Mouse (Mus musculus) megakaryocyte progenitor cell, adult 5-6 weeks (primary cell): ENCODE measurements around the gene Nell1. TPM values are rescaled to one million over a fixed set of nuclear protein-coding genes. Genes with fewer than 3 reads are reported as not detected.

Source experiments
- ATAC-seq: replicated peaks from 2 replicates; pipeline ENCODE4 v1.8.0; 2016; ENCODE audit warnings: mild to moderate bottlenecking, moderate TSS enrichment, inconsistent platforms; ENCODE audit not compliant: poor library complexity
- total RNA-seq, 2 experiments: library from RNA; stranded (forward) in 1 of 2; stranded (reverse) in 1 of 2; fragments of 157-497, 149-512 nt in 1 of 2; fragments of 200-1000 nt in 1 of 2; gene quantifications; 2 replicates each; pipeline versions ENCODE4 v1.2.3 to v1.2.4; 2015 to 2017

Nell1 gene
- total RNA-seq, 2 experiments from 2014 or later, result not detected

DNA sequence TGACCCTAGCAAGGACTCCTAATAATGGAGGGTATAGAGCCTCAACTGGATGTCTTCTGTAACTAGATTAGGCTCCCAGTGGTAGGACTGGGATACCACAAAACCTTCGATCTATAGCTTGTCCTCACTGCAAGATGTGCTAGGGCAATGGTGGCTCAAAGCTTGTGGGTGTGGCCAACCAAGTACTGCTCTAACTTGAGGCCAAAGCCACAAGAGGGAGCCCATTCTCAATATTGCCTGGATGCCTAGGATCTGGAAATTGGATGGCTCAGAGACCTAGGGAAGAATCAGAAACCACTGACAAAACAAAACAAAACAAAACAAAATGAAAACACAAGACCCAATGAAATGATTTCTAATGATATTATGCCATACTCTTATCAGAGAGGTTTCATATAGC, 809.0 kb downstream of the Nell1 start:
- no peak for ATAC-seq

DNA sequence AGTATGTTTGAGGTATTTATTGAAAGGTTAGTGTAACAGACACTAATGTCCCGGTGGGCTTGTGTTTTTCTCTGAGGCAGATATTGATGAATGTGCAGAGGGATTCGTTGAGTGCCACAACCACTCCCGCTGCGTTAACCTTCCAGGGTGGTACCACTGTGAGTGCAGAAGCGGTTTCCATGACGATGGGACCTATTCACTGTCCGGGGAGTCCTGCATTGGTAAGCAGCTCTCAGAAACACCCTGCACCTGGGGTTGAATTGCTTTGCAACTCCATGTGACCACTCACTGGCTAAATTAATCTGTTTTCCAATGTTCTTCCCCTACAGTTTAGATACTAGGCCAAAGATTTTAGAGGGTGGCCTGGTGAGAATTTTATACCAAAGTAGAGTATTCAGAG, 851.5 kb downstream of the Nell1 start:
- ATAC-seq, result no peak

DNA sequence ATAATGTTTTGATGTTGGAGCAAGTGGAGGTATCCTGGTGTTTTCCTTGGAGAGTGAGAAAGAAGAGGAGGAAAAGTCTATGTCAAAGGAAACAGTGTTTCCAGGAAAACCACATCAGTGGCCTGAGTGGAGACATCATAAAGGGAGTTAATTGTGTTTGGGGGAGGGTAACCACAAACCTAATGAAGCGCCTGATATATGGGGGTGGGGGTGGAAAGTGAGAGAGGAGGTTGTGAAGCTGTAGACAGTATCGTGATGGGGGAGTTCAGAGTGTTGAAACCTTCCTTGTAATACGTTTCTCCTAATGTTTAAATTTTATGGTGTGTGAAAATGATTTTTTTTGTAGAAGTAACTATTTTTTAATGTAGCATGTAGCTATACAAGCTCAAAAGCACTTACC, 858.1 kb downstream of the Nell1 start:
- no peak for ATAC-seq

DNA sequence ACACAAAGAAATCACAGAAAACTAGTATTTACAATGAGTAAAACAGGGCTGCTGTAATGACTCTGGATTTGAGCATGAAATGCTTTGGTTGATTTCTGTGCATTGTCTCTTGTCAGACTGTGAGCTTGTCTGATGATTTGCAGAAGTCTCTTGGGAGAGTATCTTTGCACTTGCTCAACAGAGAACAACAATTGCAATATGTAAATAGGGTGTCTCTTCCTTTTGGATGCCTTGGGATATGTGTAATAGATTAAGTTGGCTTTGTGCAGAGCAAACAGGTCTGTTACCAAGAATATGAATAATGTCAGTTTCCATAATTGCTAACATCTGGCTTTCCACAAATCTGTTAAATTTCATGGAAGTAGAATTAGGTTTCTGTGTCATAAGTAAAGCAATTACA, 868.0 kb downstream of the Nell1 start:
- no peak for ATAC-seq

DNA sequence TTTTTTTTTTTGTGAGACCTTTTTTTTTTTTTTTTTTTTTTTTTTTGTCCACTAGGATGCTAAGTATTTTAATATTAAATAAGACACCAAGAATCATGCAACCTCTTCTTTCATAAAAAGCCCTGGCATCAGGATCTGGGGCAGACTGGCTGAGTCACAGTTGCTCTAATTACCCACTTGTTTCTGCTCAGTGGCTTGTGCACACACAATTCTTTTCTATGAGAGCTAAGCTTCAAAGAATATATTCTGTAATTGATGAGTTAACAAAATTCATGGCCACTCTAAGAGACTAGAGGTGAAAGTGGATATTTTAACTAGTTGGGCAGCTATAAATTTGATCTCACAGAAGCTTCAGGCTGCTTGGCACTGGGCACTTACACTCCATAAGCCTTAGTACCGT, 873.3 kb downstream of the Nell1 start:
- ATAC-seq, result no peak

DNA sequence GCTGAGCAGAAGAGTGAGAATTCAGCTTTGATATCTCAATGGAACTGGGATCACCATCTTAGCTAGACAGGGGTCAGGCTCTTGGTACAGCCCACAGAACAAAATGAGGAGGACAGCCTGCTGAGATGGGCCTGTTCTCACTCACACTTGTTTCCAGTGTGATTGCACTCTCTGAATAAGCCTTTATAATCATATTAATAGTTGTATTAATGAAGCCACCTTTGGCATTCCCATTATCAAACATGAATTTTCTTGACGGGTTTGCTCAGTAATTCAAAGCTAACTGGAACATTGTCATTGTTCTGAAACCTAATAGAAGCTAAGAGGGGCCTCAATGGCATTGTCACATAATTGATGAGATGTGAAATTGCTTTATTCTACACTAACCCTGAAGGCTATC, 875.6 kb downstream of the Nell1 start:
- no peak for ATAC-seq

DNA sequence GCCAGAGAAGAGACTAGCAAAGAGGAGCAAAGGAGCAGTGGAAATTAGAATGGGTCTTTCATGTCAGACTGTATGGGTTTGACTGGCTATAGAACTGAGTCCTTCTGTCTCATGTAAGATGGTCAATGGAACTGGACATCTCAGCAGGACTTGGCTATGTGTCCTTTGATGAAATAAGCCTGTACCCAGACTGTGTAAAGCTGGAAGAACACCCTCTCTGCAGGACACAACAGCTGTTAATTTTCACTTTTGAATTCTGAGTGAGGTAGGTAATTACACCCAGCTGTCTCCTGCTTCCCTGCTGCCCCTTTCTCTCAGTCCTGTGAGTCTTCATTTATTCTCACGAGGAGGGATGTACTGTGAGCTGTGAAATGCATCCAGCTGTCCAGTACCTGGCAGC, 895.5 kb downstream of the Nell1 start:
- no peak for ATAC-seq

DNA sequence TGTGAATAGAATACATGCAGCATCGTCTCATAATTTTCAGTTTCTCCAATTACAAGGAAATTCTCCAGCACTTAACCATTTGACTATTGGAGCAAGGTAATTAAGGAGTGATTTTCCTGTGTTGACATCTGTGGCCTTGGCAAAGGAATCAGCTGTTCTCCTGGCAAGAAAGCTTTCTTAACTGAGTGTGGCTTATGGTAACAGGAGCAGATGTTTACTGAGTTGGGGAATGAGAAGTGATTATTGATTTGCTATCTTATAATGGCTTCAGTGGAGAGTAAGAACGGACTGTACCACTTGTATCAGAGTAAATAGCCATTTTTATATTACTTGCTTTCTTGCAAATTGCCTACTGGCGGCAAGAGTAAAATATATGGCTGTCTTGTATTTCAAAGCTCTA, 913.0 kb downstream of the Nell1 start:
- no peak for ATAC-seq

DNA sequence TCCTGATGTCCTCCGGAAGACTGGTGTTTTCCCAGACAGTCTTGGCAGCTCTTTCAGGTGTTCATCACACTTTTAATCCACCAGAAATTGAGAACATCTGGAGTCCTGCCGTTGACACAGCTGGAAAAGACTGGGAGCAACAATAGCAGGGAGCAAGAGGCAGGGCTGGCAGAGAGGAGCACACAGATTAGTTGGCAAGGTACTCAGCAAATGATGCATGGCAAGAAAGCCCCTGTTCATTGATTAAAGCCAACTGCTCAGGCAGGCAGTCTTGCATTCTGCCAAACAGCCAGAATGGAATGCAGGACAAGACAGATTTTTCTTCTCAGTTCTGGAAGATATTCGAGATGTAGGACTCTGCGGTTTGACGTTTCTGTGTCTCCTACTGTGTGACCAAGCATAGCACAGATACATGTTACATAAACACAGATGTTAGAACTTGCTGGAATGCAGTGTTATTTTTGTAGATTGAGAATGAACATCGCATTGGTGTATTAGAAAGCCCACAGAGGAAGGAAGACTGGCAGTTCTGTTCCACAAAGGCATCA, 925.0 kb downstream of the Nell1 start:
- ATAC-seq, result no peak

Other genes with a start within 250 kb of the Nell1 start
- 16.0 and 18.4 TPM in 2 replicates for gene Htatip2, start 215.7 kb upstream of the Nell1 start, total RNA-seq (2015)
- 13.4 and 13.7 TPM in 2 replicates for gene Htatip2, start 215.7 kb upstream of the Nell1 start, total RNA-seq (2017)
- gene Prmt3, start 196.5 kb upstream of the Nell1 start, total RNA-seq (2015), result 55.0 and 73.0 TPM in 2 replicates
- 51.5 and 53.0 TPM in 2 replicates for gene Prmt3, start 196.5 kb upstream of the Nell1 start, total RNA-seq (2017)
- not detected in 2 replicates for gene Slc6a5, start 64.7 kb upstream of the Nell1 start, total RNA-seq (2015)
- gene Slc6a5, start 64.7 kb upstream of the Nell1 start, total RNA-seq (2017), result not detected in 2 replicates